Mouse (Mus musculus): ENCODE measurements at regions not wholly inside any gene's neighbourhood (a gene's known extent, or its start where the extent isn't known, plus 50 kb on each side); places are given as distances from the start of the nearest gene placed in this dataset.

- Histone ChIP-seq H3K4me3 (ENCODE audit: control insufficient read depth, low read depth, low read length) (peak overlapping the region; percentile 68), H3K4me1 (ENCODE audit: control insufficient read depth, insufficient read depth, low read length) (peaks cover 3% of the 10 kb centered on the region), H3K27ac (ENCODE audit: control insufficient read depth, insufficient read depth, low read depth, low read length) (no peak overlapping the region), H3K27me3 (ENCODE audit: control insufficient read depth, insufficient read depth, low read length) (no peaks in the 10 kb centered on the region), H3K36me3 (ENCODE audit: control insufficient read depth, insufficient read depth, low read length) (no peaks in the 10 kb centered on the region)
- TF ChIP-seq POLR2A (IDR thresholded peaks at IDR 0.05; ENCODE audit: control insufficient read depth, low read depth, low read length) (no peak), CTCF (IDR thresholded peaks at IDR 0.05; ENCODE audit: control insufficient read depth, insufficient read depth, insufficient replicate concordance, low read depth, low read length) (no peak)
Observed at GRCm38 (mm10) chr17:67552581-67553139, 79.9 kb downstream of the Lrrc30 start.

DNA sequence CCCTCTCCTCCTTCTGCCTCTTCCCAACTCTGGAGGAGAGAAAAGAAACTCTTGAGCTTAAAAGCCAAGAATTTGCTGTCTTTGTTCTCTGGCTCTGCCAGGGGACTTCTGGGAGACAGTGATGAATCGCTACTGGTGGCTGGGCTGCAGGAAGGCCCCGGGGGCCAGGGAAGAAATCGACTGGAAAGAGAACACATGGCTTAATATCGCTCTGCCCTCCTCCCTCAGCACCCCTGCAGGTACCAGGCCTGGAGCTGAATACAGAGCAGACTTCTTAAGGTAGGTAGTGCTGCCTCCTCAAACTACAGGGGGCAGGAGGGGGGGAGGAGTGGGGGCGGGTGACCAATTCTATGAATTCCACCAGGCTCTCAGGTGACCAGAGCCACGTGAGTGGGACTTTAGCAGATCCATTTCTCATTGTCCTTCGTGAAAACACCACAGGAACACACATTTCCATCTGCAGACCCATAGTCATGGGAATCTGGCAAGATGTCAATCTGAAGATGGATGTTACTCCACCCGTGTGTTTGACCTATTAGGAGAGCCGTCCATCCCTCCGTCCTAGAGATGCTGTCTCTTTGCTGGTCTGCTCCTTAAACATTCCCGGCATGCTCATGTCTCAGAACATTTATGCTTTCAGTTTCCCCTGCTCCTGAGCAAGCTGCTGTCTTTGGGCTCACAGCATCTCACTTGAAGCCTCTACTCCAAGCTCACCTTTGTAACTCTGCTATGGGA, 83.4 kb downstream of the Lrrc30 start:
- H3K27me3 ChIP-seq (ENCODE audit: control insufficient read depth, insufficient read depth, low read length), result no peaks in the 10 kb centered on the region
- H3K36me3 ChIP-seq (ENCODE audit: control insufficient read depth, insufficient read depth, low read length), result no peaks in the 10 kb centered on the region
- peaks cover 3% of the 10 kb centered on the region for H3K4me1 ChIP-seq (ENCODE audit: control insufficient read depth, insufficient read depth, low read length)
- H3K4me3 ChIP-seq (ENCODE audit: control insufficient read depth, low read depth, low read length), result no peak overlapping the region
- TF ChIP-seq CTCF (IDR thresholded peaks at IDR 0.05; ENCODE audit: control insufficient read depth, insufficient read depth, insufficient replicate concordance, low read depth, low read length) (no peak), POLR2A (IDR thresholded peaks at IDR 0.05; ENCODE audit: control insufficient read depth, low read depth, low read length) (no peak)
- no peak overlapping the region for H3K27ac ChIP-seq (ENCODE audit: control insufficient read depth, insufficient read depth, low read depth, low read length)

- H3K27ac ChIP-seq (ENCODE audit: control insufficient read depth, insufficient read depth, low read depth, low read length), result no peak overlapping the region
Observed at GRCm38 (mm10) chr17:67544410-67544809, 88.1 kb downstream of the Lrrc30 start.

DNA sequence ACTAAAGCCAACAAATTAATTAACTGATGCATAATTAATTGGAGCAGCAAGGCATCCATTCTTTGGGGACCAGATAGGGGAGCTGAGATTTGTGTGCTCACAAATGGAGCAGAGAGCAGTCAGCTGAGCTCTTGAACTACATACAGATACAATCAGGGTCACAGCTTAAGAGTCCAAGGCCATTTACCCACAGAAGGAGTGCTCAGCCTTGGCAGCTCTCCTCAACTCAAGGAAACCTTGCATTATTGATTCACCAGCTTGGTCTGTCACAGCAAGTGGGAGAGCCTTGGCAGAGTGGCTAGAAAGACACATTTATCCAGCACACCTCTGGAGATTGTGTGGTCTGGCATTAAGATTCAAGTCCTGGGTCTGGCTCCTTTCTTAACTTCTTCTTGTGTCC, 100.2 kb downstream of the Lrrc30 start:
- no peak for TF ChIP-seq POLR2A (IDR thresholded peaks at IDR 0.05; ENCODE audit: control insufficient read depth, low read depth, low read length)
- no peaks in the 10 kb centered on the region for H3K27me3 ChIP-seq (ENCODE audit: control insufficient read depth, insufficient read depth, low read length)
- H3K4me1 ChIP-seq (ENCODE audit: control insufficient read depth, insufficient read depth, low read length), result no peaks in the 10 kb centered on the region
- H3K36me3 ChIP-seq (ENCODE audit: control insufficient read depth, insufficient read depth, low read length), result no peaks in the 10 kb centered on the region
- no peak overlapping the region for H3K4me3 ChIP-seq (ENCODE audit: control insufficient read depth, low read depth, low read length)
- no peak overlapping the region for H3K27ac ChIP-seq (ENCODE audit: control insufficient read depth, insufficient read depth, low read depth, low read length)

More at GRCm38 (mm10) chr17:67544410-67544809, 88.1 kb downstream of the Lrrc30 start:
- Histone ChIP-seq H3K4me1 (ENCODE audit: control insufficient read depth, insufficient read depth, low read length) (no peaks in the 10 kb centered on the region), H3K27me3 (ENCODE audit: control insufficient read depth, insufficient read depth, low read length) (no peaks in the 10 kb centered on the region), H3K36me3 (ENCODE audit: control insufficient read depth, insufficient read depth, low read length) (no peaks in the 10 kb centered on the region), H3K4me3 (ENCODE audit: control insufficient read depth, low read depth, low read length) (no peak overlapping the region)
- TF ChIP-seq POLR2A (IDR thresholded peaks at IDR 0.05; ENCODE audit: control insufficient read depth, low read depth, low read length) (no peak), CTCF (IDR thresholded peaks at IDR 0.05; ENCODE audit: control insufficient read depth, insufficient read depth, insufficient replicate concordance, low read depth, low read length) (no peak)

DNA sequence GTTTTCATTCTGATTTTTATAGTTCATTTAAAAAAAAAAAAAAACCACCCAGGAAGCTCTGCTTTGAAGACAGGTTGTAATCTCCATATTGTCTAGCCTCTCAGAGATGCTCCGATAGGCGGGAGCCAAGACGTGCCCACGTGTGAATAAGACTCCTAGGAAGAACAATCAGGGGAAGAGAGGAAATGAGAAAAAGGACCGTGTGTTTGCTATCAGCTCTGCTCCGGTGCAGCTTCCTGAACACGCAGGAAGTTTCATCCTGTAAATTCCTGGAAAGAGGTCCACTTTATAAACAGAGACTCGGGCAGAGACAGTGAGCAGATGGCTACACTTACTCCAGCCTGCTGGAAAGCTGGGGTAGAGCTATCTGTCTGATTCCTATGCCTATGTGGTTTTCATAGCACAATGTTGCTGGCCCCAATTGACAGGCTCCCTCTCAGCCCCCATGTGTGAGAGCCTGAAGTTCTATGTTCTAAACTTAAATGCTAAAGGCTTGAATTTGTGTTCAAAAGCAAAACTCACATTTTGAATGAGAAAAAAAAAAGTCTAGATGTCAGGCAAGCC, 111.6 kb downstream of the Lrrc30 start:
- TF ChIP-seq CTCF (IDR thresholded peaks at IDR 0.05; ENCODE audit: control insufficient read depth, insufficient read depth, insufficient replicate concordance, low read depth, low read length) (no peak), POLR2A (IDR thresholded peaks at IDR 0.05; ENCODE audit: control insufficient read depth, low read depth, low read length) (no peak)
- H3K27me3 ChIP-seq (ENCODE audit: control insufficient read depth, insufficient read depth, low read length), result no peaks in the 10 kb centered on the region
- no peak overlapping the region for H3K27ac ChIP-seq (ENCODE audit: control insufficient read depth, insufficient read depth, low read depth, low read length)
- no peaks in the 10 kb centered on the region for H3K36me3 ChIP-seq (ENCODE audit: control insufficient read depth, insufficient read depth, low read length)
- H3K4me1 ChIP-seq (ENCODE audit: control insufficient read depth, insufficient read depth, low read length), result no peaks in the 10 kb centered on the region
- no peak overlapping the region for H3K4me3 ChIP-seq (ENCODE audit: control insufficient read depth, low read depth, low read length)

GRCm38 (mm10) chr17:67515601-67516147, 116.8 kb downstream of the Lrrc30 start:
- H3K27ac ChIP-seq (ENCODE audit: control insufficient read depth, insufficient read depth, low read depth, low read length), result no peak overlapping the region

More at GRCm38 (mm10) chr17:67515601-67516147, 116.8 kb downstream of the Lrrc30 start:
- Histone ChIP-seq H3K27me3 (ENCODE audit: control insufficient read depth, insufficient read depth, low read length) (no peaks in the 10 kb centered on the region), H3K4me3 (ENCODE audit: control insufficient read depth, low read depth, low read length) (no peak overlapping the region), H3K4me1 (ENCODE audit: control insufficient read depth, insufficient read depth, low read length) (no peaks in the 10 kb centered on the region), H3K36me3 (ENCODE audit: control insufficient read depth, insufficient read depth, low read length) (no peaks in the 10 kb centered on the region)
- TF ChIP-seq CTCF (IDR thresholded peaks at IDR 0.05; ENCODE audit: control insufficient read depth, insufficient read depth, insufficient replicate concordance, low read depth, low read length) (no peak), POLR2A (IDR thresholded peaks at IDR 0.05; ENCODE audit: control insufficient read depth, low read depth, low read length) (no peak)
